Mouse (Mus musculus) heart, embryonic 13.5 days (tissue): Measurements from ENCODE around the gene Pptc7. TPM values are rescaled to one million over a fixed set of nuclear protein-coding genes. Genes with fewer than 3 reads are reported as not detected.

Experiments used
- ATAC-seq: fragments of 200-750 bp; cut with Nextera tagmentation; 2 replicates; pipeline ENCODE4 v1.8.0; 2017; ENCODE audit warnings: moderate TSS enrichment; ENCODE audit not compliant: insufficient number of reproducible peaks, low FRiP score, low TSS enrichment; ENCODE audit errors: extremely low read depth
- H3K27ac ChIP-seq: fragments of 300-500 bp; sonication (generic); replicated peaks from 2 replicates; pipeline ENCODE4 v1.5.1; 2015; ENCODE audit warnings: moderate library complexity, mild to moderate bottlenecking, inconsistent platforms
- H3K27me3 ChIP-seq: fragments of 300-500 bp; sonication (generic); replicated peaks from 2 replicates; pipeline ENCODE4 v1.6.1; 2015; ENCODE audit warnings: mild to moderate bottlenecking, inconsistent platforms
- H3K36me3 ChIP-seq: fragments of 300-500 bp; sonication (generic); 2 replicates; pipeline ENCODE4 v1.6.1; 2015; ENCODE audit warnings: mild to moderate bottlenecking, inconsistent platforms
- H3K4me1 ChIP-seq: fragments of 300-500 bp; sonication (generic); 2 replicates; pipeline ENCODE4 v1.6.1; 2015; ENCODE audit warnings: inconsistent platforms
- H3K4me2 ChIP-seq: fragments of 300-500 bp; sonication (generic); 2 replicates; pipeline ENCODE4 v1.6.1; 2015; ENCODE audit warnings: inconsistent platforms, mild to moderate bottlenecking, moderate library complexity
- H3K4me3 ChIP-seq: fragments of 300-500 bp; sonication (generic); 2 replicates; pipeline ENCODE4 v1.5.1; 2015; ENCODE audit warnings: moderate library complexity, mild to moderate bottlenecking, inconsistent platforms
- H3K9ac ChIP-seq: fragments of 300-500 bp; sonication (generic); 2 replicates; pipeline ENCODE4 v1.6.1; 2015; ENCODE audit warnings: inconsistent platforms, mild to moderate bottlenecking, moderate library complexity
- H3K9me3 ChIP-seq: fragments of 300-500 bp; sonication (generic); 2 replicates; pipeline ENCODE4 v1.6.1; 2016; ENCODE audit warnings: inconsistent platforms
- WGBS: fragments of 180-500 bp; shearing (Covaris S2); methylation state at CpG from one replicate; pipeline ENCODE4 v1.1.7; 2015; ENCODE audit warnings: mixed read lengths; 5-methylcytosine and 5-hydroxymethylcytosine counted together
- polyA plus RNA-seq: library from polyadenylated mRNA; unstranded; fragments of >200 nt; fragmentation: Nextera tagmentation; extraction: Ambion mirVana; gene quantifications from 2 replicates; pipeline ENCODE4 v1.2.1, GENCODE M21; 2015

Gene Pptc7
- polyA plus RNA-seq, 1 experiment from 2014 or later: 9.7 TPM

DNA sequence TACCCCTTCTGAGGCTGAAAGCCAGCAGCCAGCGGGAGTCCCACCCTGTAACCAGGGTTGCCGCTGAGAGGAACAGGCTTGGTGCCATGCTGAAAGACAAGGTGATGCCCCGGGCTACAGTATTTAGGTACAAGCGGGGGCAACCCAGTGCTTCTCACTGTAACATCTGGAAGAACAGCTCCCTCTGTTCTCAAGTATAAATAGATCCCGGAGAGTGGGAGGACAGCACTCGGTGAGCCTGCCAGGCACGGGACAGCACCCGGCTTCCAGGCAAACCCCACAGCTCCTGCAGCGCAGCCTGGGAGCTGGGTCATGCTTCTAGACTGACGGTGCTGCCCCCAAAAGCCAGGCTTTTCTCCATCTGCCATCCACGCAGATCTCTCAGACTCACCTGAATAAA is 36.6 kb upstream of the Pptc7 start:
- no peak overlapping the region for H3K4me3 ChIP-seq
- H3K27me3 ChIP-seq: no peaks in the 10 kb centered on the region
- peaks cover 34% of the 10 kb centered on the region for H3K36me3 ChIP-seq
- no peak overlapping the region for H3K9ac ChIP-seq
- 56% methylated on average over 11 of the region's 11 CpGs for WGBS
- no peak overlapping the region for H3K27ac ChIP-seq
- H3K4me2 ChIP-seq: no peak overlapping the region
- H3K9me3 ChIP-seq: no peaks in the 10 kb centered on the region
- ATAC-seq: no peak
- H3K4me1 ChIP-seq: no peaks in the 10 kb centered on the region; the same call in 1 of the 2 replicates

DNA sequence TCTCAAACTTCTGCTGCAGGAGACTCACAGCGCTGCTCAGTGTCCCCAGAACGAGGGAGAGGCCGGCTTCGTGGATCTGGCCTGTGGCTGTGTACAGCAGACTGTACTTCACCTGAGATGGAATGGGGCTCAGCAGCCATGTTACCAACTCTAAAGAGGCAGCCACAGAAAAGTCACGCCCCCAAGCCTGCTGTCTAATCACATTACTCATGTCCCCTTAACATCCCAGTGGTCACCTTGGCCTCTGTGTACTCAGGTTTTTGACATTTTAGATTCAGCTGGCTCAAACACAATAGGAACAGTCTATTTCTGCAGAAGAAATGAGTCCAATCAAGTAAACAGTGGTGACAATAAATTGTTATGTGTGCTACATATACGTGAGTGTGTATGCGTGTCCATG is 36.2 kb upstream of the Pptc7 start:
- H3K4me3 ChIP-seq: no peak overlapping the region
- H3K4me1 ChIP-seq: no peaks in the 10 kb centered on the region; the same call in 1 of the 2 replicates
- H3K4me2 ChIP-seq: no peak overlapping the region
- no peak for ATAC-seq
- H3K27ac ChIP-seq: no peak overlapping the region
- H3K27me3 ChIP-seq: no peaks in the 10 kb centered on the region
- H3K36me3 ChIP-seq: peaks cover 34% of the 10 kb centered on the region
- H3K9ac ChIP-seq: no peak overlapping the region
- no peaks in the 10 kb centered on the region for H3K9me3 ChIP-seq
- WGBS: 82% methylated on average over 7 of the region's 7 CpGs

DNA sequence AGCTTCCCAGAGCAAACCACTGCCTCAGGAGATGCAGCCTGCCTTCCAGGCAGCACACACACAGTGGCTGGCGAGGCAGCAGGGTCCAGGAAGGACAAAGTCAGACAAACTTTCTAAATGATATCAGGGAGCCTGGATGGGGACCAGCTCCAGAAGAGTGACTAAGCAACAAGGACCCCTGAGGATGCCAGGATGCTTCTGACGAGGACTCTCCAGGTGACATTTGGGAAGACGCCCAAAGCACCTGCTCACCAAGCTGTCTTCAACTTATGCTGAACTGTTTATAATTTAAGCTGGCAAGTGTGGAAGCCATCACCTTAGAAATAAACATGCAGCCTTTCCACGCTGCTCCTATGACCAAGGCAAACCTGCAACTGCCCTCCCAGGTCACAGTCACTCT is 34.9 kb upstream of the Pptc7 start:
- Histone ChIP-seq H3K27ac (no peak overlapping the region), H3K36me3 (peaks cover 42% of the 10 kb centered on the region), H3K4me2 (no peak overlapping the region), H3K4me3 (no peak overlapping the region), H3K9ac (no peak overlapping the region), H3K27me3 (no peaks in the 10 kb centered on the region), H3K9me3 (no peaks in the 10 kb centered on the region), H3K4me1 (no peaks in the 10 kb centered on the region; the same call in 1 of the 2 replicates)
- WGBS: 81% methylated on average over 4 of the region's 4 CpGs
- no peak for ATAC-seq

DNA sequence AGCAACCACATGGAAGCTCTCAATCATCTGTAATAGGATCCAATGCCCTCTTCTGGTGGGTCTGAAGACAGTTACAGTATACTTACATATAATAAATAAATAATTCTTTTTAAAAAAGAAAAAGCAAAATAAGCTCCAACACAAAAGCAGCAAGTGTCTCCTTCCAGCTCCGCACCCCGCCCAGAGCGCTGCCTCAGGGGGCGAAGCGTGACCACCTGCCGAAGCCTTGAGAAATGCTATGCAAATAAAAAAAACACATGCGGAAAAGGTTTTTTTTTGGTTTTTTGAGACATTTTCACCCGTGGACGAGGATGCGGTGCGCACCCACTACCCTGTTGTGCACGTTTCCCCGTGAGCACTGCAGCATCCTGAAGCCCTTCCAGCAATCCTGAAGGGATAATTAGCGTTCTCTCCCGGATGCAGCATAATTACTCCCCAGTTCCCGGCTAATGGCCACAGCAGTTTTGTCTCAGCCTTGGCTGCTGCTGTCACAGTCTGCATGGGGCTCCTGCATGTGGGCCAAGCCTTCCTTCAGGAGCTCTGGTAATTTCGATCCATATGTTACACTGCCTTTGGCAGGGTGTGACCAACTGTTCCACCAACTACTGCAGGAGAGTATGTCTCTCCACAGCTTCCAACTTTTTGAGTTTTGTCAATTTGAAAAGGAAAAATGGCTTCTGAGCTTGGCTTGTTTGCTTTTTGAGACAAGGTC is 32.1 kb upstream of the Pptc7 start:
- Histone ChIP-seq H3K36me3 (peaks cover 60% of the 10 kb centered on the region), H3K27me3 (no peaks in the 10 kb centered on the region), H3K9ac (no peak overlapping the region), H3K4me1 (no peaks in the 10 kb centered on the region; the same call in 1 of the 2 replicates), H3K4me2 (no peak overlapping the region), H3K4me3 (no peak overlapping the region), H3K27ac (no peak overlapping the region), H3K9me3 (no peaks in the 10 kb centered on the region)
- no peak for ATAC-seq
- 86% methylated on average over 17 of the region's 17 CpGs for WGBS

DNA sequence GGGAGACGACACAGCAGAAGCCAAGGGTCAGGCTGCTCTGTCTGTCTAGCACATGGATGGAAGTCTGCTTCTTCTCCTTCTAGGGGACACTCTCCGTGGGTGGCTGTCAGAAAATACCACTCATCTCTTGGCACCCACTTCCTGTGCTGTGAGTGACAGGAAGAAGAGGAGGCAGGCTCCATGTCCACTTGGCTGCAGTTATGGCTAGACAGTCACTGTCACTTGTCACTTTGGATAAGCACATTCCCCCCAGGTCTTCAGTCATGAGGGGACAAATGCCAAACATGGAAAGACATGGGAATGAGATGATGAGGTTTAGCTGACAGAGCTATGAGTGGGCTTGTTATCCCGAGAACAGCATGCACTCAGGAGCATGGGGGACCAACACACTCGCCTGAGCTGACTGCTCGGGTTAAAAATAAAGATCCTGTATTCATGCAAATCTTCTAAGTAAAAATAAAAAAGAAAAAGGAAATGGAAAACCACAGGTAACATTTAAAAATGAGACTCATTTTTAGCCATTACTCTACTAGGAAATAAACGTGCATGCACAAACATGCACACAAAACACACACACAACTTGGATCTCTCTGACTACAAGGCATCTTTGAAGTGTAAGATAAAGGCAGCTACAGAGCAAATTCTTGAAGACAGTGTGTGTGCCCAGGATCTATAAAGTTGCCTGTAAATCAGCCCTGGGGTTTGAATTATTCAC is 26.0 kb upstream of the Pptc7 start:
- no peak overlapping the region for H3K4me3 ChIP-seq
- 48% methylated on average over 6 of the region's 6 CpGs for WGBS
- ATAC-seq: no peak
- peaks cover 3% of the 10 kb centered on the region for H3K4me1 ChIP-seq
- peaks cover 67% of the 10 kb centered on the region for H3K36me3 ChIP-seq
- H3K4me2 ChIP-seq: no peak overlapping the region
- H3K9ac ChIP-seq: 0 out of 2 replicates have a peak overlapping the region, but pooled peaks have one; percentile 45
- H3K27me3 ChIP-seq: no peaks in the 10 kb centered on the region
- no peaks in the 10 kb centered on the region for H3K9me3 ChIP-seq
- 0 out of 2 replicates have a peak overlapping the region, but pooled peaks have one; percentile 17 for H3K27ac ChIP-seq

DNA sequence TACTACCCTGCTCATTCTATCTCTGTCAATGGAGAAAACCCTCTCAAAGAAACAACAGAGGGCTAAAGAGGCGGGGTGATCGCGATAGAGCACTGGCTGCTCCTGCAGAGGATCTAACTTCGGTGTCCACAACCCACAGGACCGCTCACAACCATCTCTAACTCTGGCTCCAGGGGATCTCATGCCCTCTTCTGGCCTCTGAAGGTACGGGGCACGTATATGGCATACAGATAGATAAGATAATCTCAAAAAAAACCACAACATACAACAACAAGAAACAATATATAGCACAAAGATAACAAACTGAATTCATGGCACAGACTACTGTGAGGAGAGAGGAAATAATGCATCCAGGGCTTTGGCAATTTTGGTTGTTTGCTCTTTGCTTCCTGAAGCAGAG is 22.1 kb upstream of the Pptc7 start:
- Histone ChIP-seq H3K4me1 (peaks cover 14% of the 10 kb centered on the region), H3K27me3 (no peaks in the 10 kb centered on the region), H3K9ac (peak overlapping the region; percentile 19; the same call in 1 of the 2 replicates), H3K9me3 (no peaks in the 10 kb centered on the region), H3K4me3 (no peak overlapping the region), H3K4me2 (no peak overlapping the region), H3K27ac (no peak overlapping the region), H3K36me3 (peaks cover 31% of the 10 kb centered on the region)
- 49% methylated on average over 7 of the region's 7 CpGs for WGBS
- no peak for ATAC-seq

DNA sequence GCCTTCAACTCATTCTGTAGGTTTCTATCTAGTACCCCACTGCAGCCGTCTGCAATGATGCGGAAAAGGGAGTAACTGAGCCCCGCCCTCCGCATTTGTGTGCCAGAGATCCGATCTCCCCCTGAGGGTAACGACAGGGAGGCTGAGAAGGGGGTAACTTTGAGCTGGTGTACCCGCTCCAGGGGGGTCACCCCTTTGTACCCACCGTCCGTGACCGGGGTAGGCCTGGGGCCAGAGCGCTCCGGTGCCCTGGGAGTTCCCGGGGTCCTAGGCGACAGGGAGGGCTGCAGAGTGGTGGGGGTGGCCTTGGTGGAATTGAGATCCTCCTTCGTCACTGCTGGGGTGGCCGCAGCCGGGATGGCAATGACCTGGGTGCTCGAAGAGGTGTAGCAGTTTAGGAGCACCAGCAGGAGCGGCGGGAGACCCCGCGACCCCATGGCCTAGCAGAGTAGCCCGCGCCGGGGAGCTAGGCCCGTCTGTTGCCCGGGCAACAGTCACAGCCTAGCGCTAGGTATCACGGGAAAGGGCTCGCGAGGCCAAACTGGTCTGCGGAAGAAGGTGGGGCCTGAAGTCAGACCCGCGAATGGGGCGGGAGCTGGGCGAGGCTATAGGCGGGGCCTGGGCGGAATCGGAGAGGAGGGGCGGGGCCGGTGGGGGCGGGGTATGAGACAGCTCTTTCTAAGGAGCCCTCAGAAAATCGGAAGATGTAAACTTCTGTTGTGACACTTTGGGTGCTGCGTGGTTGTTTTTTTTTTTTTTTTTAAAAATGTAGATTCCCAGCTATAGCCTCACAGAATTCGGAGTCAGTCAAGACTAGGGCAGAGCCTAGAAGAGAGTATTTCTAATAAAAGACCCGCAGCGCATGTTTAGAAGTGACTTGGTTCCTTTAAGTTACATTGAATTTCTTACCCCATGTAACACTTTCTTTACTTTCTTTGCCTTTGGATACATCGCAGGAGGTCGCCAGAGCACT is 19.9 kb upstream of the Pptc7 start, which contains the start of gene Tctn1:
Gene Tctn1, minus strand, starts transcription at position 528 of the 973 bp plus-strand sequence.
- no peaks in the 10 kb centered on the region for H3K9me3 ChIP-seq
- peak; percentile 98 for ATAC-seq
- H3K9ac ChIP-seq: peak within 1 kb of the TSS; percentile 91
- H3K27ac ChIP-seq: 0 out of 2 replicates have a peak within 1 kb of the TSS, but pooled peaks have one; percentile 20
- 1% methylated on average over 49 of the region's 49 CpGs for WGBS
- H3K4me3 ChIP-seq: peak within 1 kb of the TSS; percentile 90
- H3K36me3 ChIP-seq: peaks cover 11% of the 10 kb centered on the region
- no peaks in the 10 kb centered on the region for H3K27me3 ChIP-seq
- H3K4me1 ChIP-seq: peaks cover 20% of the 10 kb centered on the region
- peak within 1 kb of the TSS; percentile 90 for H3K4me2 ChIP-seq

DNA sequence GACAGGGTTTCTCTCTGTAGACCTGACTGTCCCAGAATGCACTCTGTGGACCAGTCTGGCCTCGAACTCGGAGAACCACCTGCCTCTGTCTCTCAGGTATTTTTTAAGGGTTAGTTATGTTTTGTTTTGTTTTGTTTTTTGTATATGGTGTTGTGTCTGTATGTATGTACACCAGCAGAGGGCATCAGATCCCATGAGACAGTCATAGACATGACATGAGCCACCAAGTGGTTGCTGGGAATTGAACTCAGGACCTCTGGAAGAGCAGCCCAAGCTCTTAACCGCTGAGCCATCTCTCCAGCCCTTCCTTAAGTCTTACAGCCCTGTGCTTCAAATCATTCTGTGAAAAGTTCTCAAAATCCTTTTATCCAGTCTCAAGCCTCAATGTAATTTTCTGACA is 19.0 kb upstream of the Pptc7 start:
- ATAC-seq: no peak
- no peak overlapping the region for H3K9ac ChIP-seq
- H3K4me1 ChIP-seq: peaks cover 22% of the 10 kb centered on the region
- H3K4me2 ChIP-seq: peak overlapping the region; percentile 90
- 0 out of 2 replicates have a peak, but pooled peaks cover 5% of the 10 kb centered on the region for H3K36me3 ChIP-seq
- WGBS: 69% methylated on average over 3 of the region's 3 CpGs
- no peak overlapping the region for H3K27ac ChIP-seq
- no peaks in the 10 kb centered on the region for H3K9me3 ChIP-seq
- H3K27me3 ChIP-seq: no peaks in the 10 kb centered on the region
- no peak overlapping the region for H3K4me3 ChIP-seq

DNA sequence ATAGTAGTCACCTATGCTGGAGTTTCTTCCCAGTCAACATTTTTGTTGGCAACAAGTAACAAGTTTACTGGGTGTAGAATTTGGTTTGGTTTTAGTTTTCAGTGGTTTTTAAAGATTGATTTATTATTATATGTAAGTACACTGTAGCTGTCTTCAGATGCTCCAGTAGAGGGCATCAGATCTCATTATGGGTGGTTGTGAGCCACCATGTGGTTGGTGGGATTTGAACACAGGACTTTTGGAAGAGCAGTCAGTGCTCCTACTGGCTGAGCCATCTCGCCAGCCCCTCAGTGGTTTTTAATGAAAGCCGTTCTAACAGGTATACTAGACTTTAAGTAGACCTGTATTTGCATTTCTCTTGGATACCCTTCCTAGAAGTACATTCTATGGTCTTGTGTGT is 18.2 kb upstream of the Pptc7 start:
- H3K4me3 ChIP-seq: no peak overlapping the region
- H3K27ac ChIP-seq: no peak overlapping the region
- no peak overlapping the region for H3K9ac ChIP-seq
- peaks cover 22% of the 10 kb centered on the region for H3K4me1 ChIP-seq
- no peaks in the 10 kb centered on the region for H3K36me3 ChIP-seq
- H3K9me3 ChIP-seq: no peaks in the 10 kb centered on the region
- no peak overlapping the region for H3K4me2 ChIP-seq
- no peak for ATAC-seq
- no peaks in the 10 kb centered on the region for H3K27me3 ChIP-seq
- WGBS: 86% methylated on average over 2 of the region's 2 CpGs

DNA sequence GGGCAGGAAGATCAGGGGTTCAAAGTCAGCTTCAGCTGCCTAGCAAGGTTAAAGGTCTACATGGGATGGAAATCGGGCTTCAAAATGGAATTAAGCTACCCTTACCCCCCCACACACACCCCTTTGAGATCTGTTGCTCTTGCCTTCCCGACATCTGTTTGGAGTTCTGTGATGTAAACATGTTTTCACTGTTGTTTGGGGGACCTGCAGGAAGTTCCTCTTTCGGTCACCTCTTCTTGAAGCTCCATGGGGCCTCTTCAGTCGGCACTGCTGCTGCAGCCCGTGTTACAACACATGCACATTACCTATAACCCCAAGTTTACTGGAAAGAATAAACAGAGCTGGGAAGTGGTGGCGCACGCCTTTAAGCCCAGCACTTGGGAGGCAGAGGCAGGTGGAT is 17.0 kb upstream of the Pptc7 start:
- Histone ChIP-seq H3K9me3 (no peaks in the 10 kb centered on the region), H3K36me3 (no peaks in the 10 kb centered on the region), H3K9ac (no peak overlapping the region), H3K4me1 (peaks cover 22% of the 10 kb centered on the region), H3K27me3 (no peaks in the 10 kb centered on the region), H3K4me2 (no peak overlapping the region), H3K27ac (no peak overlapping the region), H3K4me3 (no peak overlapping the region)
- ATAC-seq: no peak
- WGBS: 66% methylated on average over 7 of the region's 7 CpGs

DNA sequence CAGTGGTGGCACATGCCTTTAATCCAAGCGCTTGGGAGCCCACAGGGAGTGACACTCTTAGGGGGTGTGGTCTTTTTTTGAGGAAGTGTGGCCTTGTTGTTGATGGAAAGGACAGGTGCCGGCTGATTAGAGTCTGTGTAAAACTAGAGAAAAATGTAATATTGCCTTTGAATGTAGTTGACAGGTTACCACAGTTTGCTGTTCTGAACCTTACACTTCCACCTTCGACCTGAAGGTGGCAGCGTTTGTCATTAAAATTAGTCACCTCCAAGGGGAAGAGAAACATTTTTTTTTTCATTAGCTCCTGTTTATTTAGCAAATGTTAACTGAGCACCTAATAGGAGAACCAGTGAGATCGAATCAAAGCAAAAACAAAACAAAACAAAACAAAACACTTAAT is 16.3 kb upstream of the Pptc7 start:
- no peaks in the 10 kb centered on the region for H3K36me3 ChIP-seq
- peaks cover 21% of the 10 kb centered on the region for H3K4me1 ChIP-seq
- H3K27ac ChIP-seq: no peak overlapping the region
- 22% methylated on average over 5 of the region's 5 CpGs for WGBS
- ATAC-seq: no peak
- no peak overlapping the region for H3K4me2 ChIP-seq
- no peaks in the 10 kb centered on the region for H3K27me3 ChIP-seq
- no peak overlapping the region for H3K9ac ChIP-seq
- no peak overlapping the region for H3K4me3 ChIP-seq
- H3K9me3 ChIP-seq: no peaks in the 10 kb centered on the region
